Mouse (Mus musculus): ENCODE measurements around the gene Cd47. TPM values are rescaled to one million over a fixed set of nuclear protein-coding genes. Genes with fewer than 3 reads are reported as not detected.

Cd47 gene
- total and polyA plus RNA-seq, 2 experiments from 2014 or later = 38.9 to 235 TPM

GRCm38 (mm10) chr16:49800996-49801395 is 663 bp downstream of the Cd47 start:
- H3K9ac ChIP-seq (replicated peaks; ENCODE audit: low read length) = no peak overlapping the region
- H3K36me3 ChIP-seq (ENCODE audit: insufficient read depth, low read length) = no peaks in the 10 kb centered on the region
- no peak overlapping the region for H3K4me2 ChIP-seq (ENCODE audit: low read depth, low read length)
- H3K4me1 ChIP-seq (ENCODE audit: insufficient read depth, low read length) = peaks cover 8% of the 10 kb centered on the region; the same call in 1 of the 2 replicates
- TF ChIP-seq CTCF (IDR thresholded peaks at IDR 0.05; ENCODE audit: low read depth) = no peak
- WGBS = 78% methylated on average over 5 of the region's 5 CpGs
- H3K4me3 ChIP-seq (ENCODE audit: low read length) = no peak overlapping the region
- H3K27me3 ChIP-seq (ENCODE audit: insufficient read depth, low read length) = no peaks in the 10 kb centered on the region
- no peak overlapping the region for H3K27ac ChIP-seq
- peak; percentile 63 for ATAC-seq
- no peaks in the 10 kb centered on the region for H3K9me3 ChIP-seq (ENCODE audit: low read length)
- no peak for DNase-seq (ENCODE audit: low spot score)

GRCm38 (mm10) chr16:49801399-49801798 is 1.1 kb downstream of the Cd47 start:
- DNase-seq (ENCODE audit: low spot score) (peak; percentile 58), ATAC-seq (peak; percentile 67)
- Histone ChIP-seq H3K4me1 (ENCODE audit: insufficient read depth, low read length) (peaks cover 8% of the 10 kb centered on the region; the same call in 1 of the 2 replicates), H3K4me3 (ENCODE audit: low read length) (no peak overlapping the region), H3K36me3 (ENCODE audit: insufficient read depth, low read length) (no peaks in the 10 kb centered on the region), H3K27ac (no peak overlapping the region), H3K9ac (replicated peaks; ENCODE audit: low read length) (no peak overlapping the region), H3K4me2 (ENCODE audit: low read depth, low read length) (no peak overlapping the region), H3K9me3 (ENCODE audit: low read length) (no peaks in the 10 kb centered on the region), H3K27me3 (ENCODE audit: insufficient read depth, low read length) (no peaks in the 10 kb centered on the region)
- 55% methylated on average over 5 of the region's 5 CpGs for WGBS
- TF ChIP-seq CTCF (IDR thresholded peaks at IDR 0.05; ENCODE audit: low read depth) = no peak

GRCm38 (mm10) chr16:49802993-49803392 is 2.7 kb downstream of the Cd47 start:
- no peak for DNase-seq (ENCODE audit: low spot score)
- Histone ChIP-seq H3K9me3 (ENCODE audit: low read length) (no peaks in the 10 kb centered on the region), H3K36me3 (ENCODE audit: insufficient read depth, low read length) (no peaks in the 10 kb centered on the region), H3K27ac (no peak overlapping the region), H3K27me3 (ENCODE audit: insufficient read depth, low read length) (no peaks in the 10 kb centered on the region), H3K4me3 (ENCODE audit: low read length) (no peak overlapping the region), H3K9ac (replicated peaks; ENCODE audit: low read length) (no peak overlapping the region), H3K4me2 (ENCODE audit: low read depth, low read length) (no peak overlapping the region), H3K4me1 (ENCODE audit: insufficient read depth, low read length) (peaks cover 8% of the 10 kb centered on the region; the same call in 1 of the 2 replicates)
- no peak for ATAC-seq
- 47% methylated on average over 2 of the region's 2 CpGs for WGBS
- TF ChIP-seq CTCF (IDR thresholded peaks at IDR 0.05; ENCODE audit: low read depth) = no peak

- WGBS = 1% methylated on average over 12 of the region's 12 CpGs
- Histone ChIP-seq H3K4me2 (ENCODE audit: low read depth, low read length) (peak overlapping the region; percentile 66), H3K27ac (peak overlapping the region; percentile 36; the same call in 1 of the 2 replicates), H3K9me3 (ENCODE audit: low read length) (no peaks in the 10 kb centered on the region), H3K4me1 (ENCODE audit: insufficient read depth, low read length) (peaks cover 8% of the 10 kb centered on the region; the same call in 1 of the 2 replicates), H3K4me3 (ENCODE audit: low read length) (peak overlapping the region; percentile 27), H3K9ac (replicated peaks; ENCODE audit: low read length) (no peak overlapping the region; the same call in 1 of the 2 replicates), H3K27me3 (ENCODE audit: insufficient read depth, low read length) (no peaks in the 10 kb centered on the region), H3K36me3 (ENCODE audit: insufficient read depth, low read length) (no peaks in the 10 kb centered on the region)
- ATAC-seq (peak; percentile 58), DNase-seq (ENCODE audit: low spot score) (peak; percentile 70)
- no peak for TF ChIP-seq CTCF (IDR thresholded peaks at IDR 0.05; ENCODE audit: low read depth)
Measured at GRCm38 (mm10) chr16:49803932-49804461, 3.7 kb downstream of the Cd47 start.

- peaks cover 8% of the 10 kb centered on the region; the same call in 1 of the 2 replicates for H3K4me1 ChIP-seq (ENCODE audit: insufficient read depth, low read length)
- 84% methylated on average over 10 of the region's 10 CpGs for WGBS
- no peak overlapping the region for H3K4me3 ChIP-seq (ENCODE audit: low read length)
- H3K4me2 ChIP-seq (ENCODE audit: low read depth, low read length) = no peak overlapping the region
- no peak overlapping the region for H3K9ac ChIP-seq (replicated peaks; ENCODE audit: low read length)
- ATAC-seq (no peak), DNase-seq (ENCODE audit: low spot score) (no peak)
- TF ChIP-seq CTCF (IDR thresholded peaks at IDR 0.05; ENCODE audit: low read depth) = no peak
- no peaks in the 10 kb centered on the region for H3K27me3 ChIP-seq (ENCODE audit: insufficient read depth, low read length)
- no peak overlapping the region for H3K27ac ChIP-seq
- no peaks in the 10 kb centered on the region for H3K36me3 ChIP-seq (ENCODE audit: insufficient read depth, low read length)
- H3K9me3 ChIP-seq (ENCODE audit: low read length) = no peaks in the 10 kb centered on the region
Measured at GRCm38 (mm10) chr16:49806920-49807319, 6.6 kb downstream of the Cd47 start.

GRCm38 (mm10) chr16:49807419-49807841 is 7.1 kb downstream of the Cd47 start:
- WGBS = 80% methylated on average over 7 of the region's 7 CpGs
- Histone ChIP-seq H3K4me1 (ENCODE audit: insufficient read depth, low read length) (peaks cover 8% of the 10 kb centered on the region; the same call in 1 of the 2 replicates), H3K9me3 (ENCODE audit: low read length) (no peaks in the 10 kb centered on the region), H3K36me3 (ENCODE audit: insufficient read depth, low read length) (no peaks in the 10 kb centered on the region), H3K4me3 (ENCODE audit: low read length) (no peak overlapping the region), H3K4me2 (ENCODE audit: low read depth, low read length) (no peak overlapping the region), H3K27me3 (ENCODE audit: insufficient read depth, low read length) (no peaks in the 10 kb centered on the region), H3K27ac (no peak overlapping the region), H3K9ac (replicated peaks; ENCODE audit: low read length) (no peak overlapping the region)
- DNase-seq (ENCODE audit: low spot score) = no peak
- TF ChIP-seq CTCF (IDR thresholded peaks at IDR 0.05; ENCODE audit: low read depth) = no peak
- no peak for ATAC-seq

GRCm38 (mm10) chr16:49807862-49808430 is 7.6 kb downstream of the Cd47 start:
- no peak overlapping the region for H3K4me2 ChIP-seq (ENCODE audit: low read depth, low read length)
- 79% methylated on average over 18 of the region's 18 CpGs for WGBS
- TF ChIP-seq CTCF (IDR thresholded peaks at IDR 0.05; ENCODE audit: low read depth) = no peak
- no peaks in the 10 kb centered on the region for H3K27me3 ChIP-seq (ENCODE audit: insufficient read depth, low read length)
- H3K9ac ChIP-seq (replicated peaks; ENCODE audit: low read length) = no peak overlapping the region
- H3K36me3 ChIP-seq (ENCODE audit: insufficient read depth, low read length) = no peaks in the 10 kb centered on the region
- no peak overlapping the region for H3K4me3 ChIP-seq (ENCODE audit: low read length)
- H3K4me1 ChIP-seq (ENCODE audit: insufficient read depth, low read length) = peaks cover 8% of the 10 kb centered on the region; the same call in 1 of the 2 replicates
- no peak for DNase-seq (ENCODE audit: low spot score)
- H3K9me3 ChIP-seq (ENCODE audit: low read length) = no peaks in the 10 kb centered on the region
- H3K27ac ChIP-seq = no peak overlapping the region
- no peak for ATAC-seq

All from hindbrain, postnatal 0 days (tissue).